Mouse (Mus musculus) neural tube, embryonic 10.5 days (tissue): ENCODE data around the gene Slc9a3r2.

ENCODE experiments used
- DNase-seq: peaks from one replicate; pipeline ENCODE4 v3.0.0-alpha.2; 2017; ENCODE audit warnings: low spot score; ENCODE audit errors: extremely low spot score

Slc9a3r2 gene

GRCm38 (mm10) chr17:24595126-24596072 is 54.7 kb downstream of the Slc9a3r2 start:
- DNase-seq: no peak

GRCm38 (mm10) chr17:24593992-24594890 is 55.9 kb downstream of the Slc9a3r2 start:
- DNase-seq: no peak

GRCm38 (mm10) chr17:24593248-24593647 is 56.9 kb downstream of the Slc9a3r2 start:
- no peak for DNase-seq

- no peak for DNase-seq
Observed at GRCm38 (mm10) chr17:24591695-24592094, 58.4 kb downstream of the Slc9a3r2 start.

- DNase-seq: no peak
Observed at GRCm38 (mm10) chr17:24590943-24591342, 59.2 kb downstream of the Slc9a3r2 start.
